Mouse (Mus musculus) myocyte (in vitro differentiated cells): ENCODE measurements at regions not wholly inside any gene's neighbourhood (a gene's known extent, or its start where the extent isn't known, plus 50 kb on each side); places are given as distances from the start of the nearest gene placed in this dataset.

Source experiments
- H3K27me3 ChIP-seq: one replicate; pipeline ENCODE4 v1.6.1; 2011; ENCODE audit not compliant: control insufficient read depth, insufficient read depth, insufficient read length
- H3K36me3 ChIP-seq: one replicate; pipeline ENCODE4 v1.6.1; 2011; ENCODE audit not compliant: control insufficient read depth, insufficient read depth
- H3K4me2 ChIP-seq: one replicate; pipeline ENCODE4 v1.6.1; 2011; ENCODE audit warnings: low read depth, control low read depth
- H3K4me3 ChIP-seq: one replicate; pipeline ENCODE4 v1.5.1; 2011; ENCODE audit warnings: mild to moderate bottlenecking, control low read depth, moderate library complexity
- H3K79me2 ChIP-seq: one replicate; pipeline ENCODE4 v1.6.1; 2011; ENCODE audit not compliant: control insufficient read depth, insufficient read depth
- H3ac ChIP-seq: one replicate; pipeline ENCODE4 v1.6.1; 2011; ENCODE audit not compliant: control insufficient read depth, insufficient read length
- CEBPB ChIP-seq: IDR thresholded peaks from 2 replicates; pipeline ENCODE4 v1.6.1; 2011; ENCODE audit warnings: mild to moderate bottlenecking, moderate library complexity; ENCODE audit not compliant: poor library complexity, insufficient read depth, severe bottlenecking
- E2F4 ChIP-seq: IDR thresholded peaks from one replicate; pipeline ENCODE4 v1.6.1; 2011; ENCODE audit warnings: mild to moderate bottlenecking, control low read depth, moderate library complexity; ENCODE audit not compliant: insufficient read depth
- MAX ChIP-seq: IDR thresholded peaks from one replicate; pipeline ENCODE4 v1.6.1; 2011; ENCODE audit warnings: low read depth, mild to moderate bottlenecking, control low read depth
- MYOD1 ChIP-seq, 3 experiments: IDR thresholded peaks; one replicate each; pipeline ENCODE4 v1.6.1; 2011; ENCODE audit warnings: control low read depth in 2 of 3, low read depth in 2 of 3, mild to moderate bottlenecking in 2 of 3, moderate library complexity in 1 of 3; ENCODE audit not compliant: insufficient read length in 2 of 3, control insufficient read depth in 1 of 3
- MYOG ChIP-seq, 3 experiments: IDR thresholded peaks; one replicate each; pipeline ENCODE4 v1.6.1; 2011; ENCODE audit warnings: control low read depth in 2 of 3, low read depth in 2 of 3, mild to moderate bottlenecking in 2 of 3; ENCODE audit not compliant: insufficient read length in 2 of 3, control insufficient read depth in 1 of 3, insufficient read depth in 1 of 3
- POLR2A ChIP-seq: IDR thresholded peaks from one replicate; pipeline ENCODE4 v1.6.1; 2011; ENCODE audit warnings: low read depth, mild to moderate bottlenecking, control low read depth, moderate library complexity; ENCODE audit not compliant: insufficient read length
- POLR2AphosphoS2 ChIP-seq: IDR thresholded peaks from one replicate; pipeline ENCODE4 v1.6.1; 2011; ENCODE audit warnings: low read depth, control low read depth; ENCODE audit not compliant: insufficient read length
- REST ChIP-seq: IDR thresholded peaks from one replicate; pipeline ENCODE4 v1.6.1; 2011; ENCODE audit warnings: mild to moderate bottlenecking, control low read depth, moderate library complexity; ENCODE audit not compliant: insufficient read depth, insufficient read length
- SRF ChIP-seq: IDR thresholded peaks from one replicate; pipeline ENCODE4 v1.6.1; 2011; ENCODE audit warnings: low read depth; ENCODE audit not compliant: control insufficient read depth, insufficient read length
- TCF12 ChIP-seq: IDR thresholded peaks from one replicate; pipeline ENCODE4 v1.6.1; 2011; ENCODE audit warnings: mild to moderate bottlenecking, control low read depth; ENCODE audit not compliant: poor library complexity, insufficient read depth, severe bottlenecking
- TCF3 ChIP-seq: IDR thresholded peaks from one replicate; pipeline ENCODE4 v1.6.1; 2011; ENCODE audit warnings: low read depth, control low read depth; ENCODE audit not compliant: insufficient read length
- USF1 ChIP-seq: IDR thresholded peaks from one replicate; pipeline ENCODE4 v1.6.1; 2011; ENCODE audit warnings: low read depth, mild to moderate bottlenecking, control low read depth, moderate library complexity

DNA sequence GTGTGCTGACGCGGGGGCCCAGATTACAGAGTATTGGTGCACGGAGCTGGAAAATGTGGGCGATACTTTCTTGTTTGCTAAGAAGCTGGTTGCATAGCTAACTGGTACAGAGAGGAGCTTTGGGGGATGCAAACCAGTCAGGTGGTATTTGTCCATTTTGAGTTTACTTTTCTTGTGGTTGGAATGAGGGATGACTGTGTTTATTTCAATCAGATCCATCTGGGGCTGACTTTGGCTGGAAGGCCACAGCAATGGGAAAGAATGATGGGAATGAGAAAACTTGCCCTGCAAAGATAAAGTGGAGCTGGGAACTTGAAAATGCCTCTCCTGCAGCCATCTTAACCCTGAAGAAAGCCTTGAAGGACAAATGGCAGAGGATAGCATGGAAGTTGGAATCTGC is 336.4 kb upstream of the Ptger4 start:
- Histone ChIP-seq H3K36me3 (no peaks in the 10 kb centered on the region), H3K79me2 (no peaks in the 10 kb centered on the region), H3K4me2 (no peak overlapping the region), H3K27me3 (no peaks in the 10 kb centered on the region), H3ac (no peak overlapping the region), H3K4me3 (no peak overlapping the region)
- TF ChIP-seq MYOG (IDR thresholded peaks at IDR 0.05; ENCODE audit: control insufficient read depth in 1 of 3, insufficient read depth in 1 of 3, insufficient read length in 2 of 3, low read depth in 2 of 3) = no peak
- TF ChIP-seq TCF12 = no peak
- TF ChIP-seq TCF3 = no peak
- no peak for TF ChIP-seq MYOD1 (IDR thresholded peaks at IDR 0.05; ENCODE audit: control insufficient read depth in 1 of 3, insufficient read length in 2 of 3, low read depth in 2 of 3)
- no peak for TF ChIP-seq USF1
- TF ChIP-seq CEBPB = no peak
- no peak for TF ChIP-seq SRF

DNA sequence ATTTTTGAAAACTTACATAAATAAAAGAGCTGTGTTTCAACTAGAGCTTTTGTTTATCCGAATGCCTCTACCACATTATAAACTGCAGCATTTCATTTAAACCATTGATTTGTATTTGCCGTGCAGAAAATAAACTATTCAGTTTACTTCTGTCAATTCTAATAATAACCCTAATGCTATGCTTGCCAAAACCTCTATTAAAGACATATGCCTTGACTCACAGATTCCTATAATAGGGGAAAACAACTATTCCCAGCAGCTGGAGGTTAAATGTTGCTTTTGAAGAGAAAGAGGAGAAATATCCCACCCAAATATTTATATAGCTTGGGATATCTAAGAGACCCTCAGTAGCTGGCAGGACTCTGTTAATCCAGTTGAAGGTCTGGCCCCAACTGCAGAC is 340.4 kb upstream of the Ptger4 start:
- Histone ChIP-seq H3K79me2 (no peaks in the 10 kb centered on the region), H3K36me3 (no peaks in the 10 kb centered on the region), H3K4me3 (no peak overlapping the region), H3K4me2 (no peak overlapping the region), H3ac (no peak overlapping the region), H3K27me3 (no peaks in the 10 kb centered on the region)
- TF ChIP-seq E2F4 (no peak), MAX (no peak), CEBPB (no peak), MYOD1 (IDR thresholded peaks at IDR 0.05; ENCODE audit: control insufficient read depth in 1 of 3, insufficient read length in 2 of 3, low read depth in 2 of 3) (no peak), POLR2AphosphoS2 (no peak), TCF12 (no peak), MYOG (IDR thresholded peaks at IDR 0.05; ENCODE audit: control insufficient read depth in 1 of 3, insufficient read depth in 1 of 3, insufficient read length in 2 of 3, low read depth in 2 of 3) (no peak), SRF (no peak), REST (no peak), POLR2A (no peak), TCF3 (no peak), USF1 (no peak)

DNA sequence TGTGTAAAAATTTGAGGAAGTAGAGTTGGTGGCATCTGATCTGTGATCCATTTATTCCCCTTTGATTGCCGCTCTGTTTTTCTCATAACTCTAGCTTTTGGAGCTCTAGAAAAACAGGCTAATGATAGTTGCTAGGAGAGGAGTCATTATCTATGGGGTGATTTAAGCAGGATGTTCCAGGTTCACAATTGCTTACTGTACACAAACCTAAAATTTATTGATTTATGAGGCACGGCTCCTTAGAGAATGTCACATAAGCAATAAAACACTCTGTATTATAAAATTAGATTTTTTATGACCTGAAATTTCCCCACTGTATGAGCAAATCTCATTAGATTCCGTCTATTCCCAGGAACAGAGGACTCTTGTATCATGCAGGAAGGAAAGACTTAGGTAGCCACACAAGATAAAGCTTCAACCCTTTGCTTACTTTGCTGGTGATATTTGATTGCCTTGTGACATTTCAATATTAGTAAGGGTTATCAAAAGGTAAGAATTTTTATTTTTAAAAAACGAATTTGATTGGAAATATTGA is 360.8 kb upstream of the Ptger4 start:
- TF ChIP-seq MYOD1 (IDR thresholded peaks at IDR 0.05; ENCODE audit: control insufficient read depth in 1 of 3, insufficient read length in 2 of 3, low read depth in 2 of 3) (no peak), TCF12 (no peak), POLR2A (no peak), SRF (no peak), USF1 (no peak), REST (no peak), MYOG (IDR thresholded peaks at IDR 0.05; ENCODE audit: control insufficient read depth in 1 of 3, insufficient read depth in 1 of 3, insufficient read length in 2 of 3, low read depth in 2 of 3) (no peak), E2F4 (no peak)
- Histone ChIP-seq H3K79me2 (no peaks in the 10 kb centered on the region), H3K4me3 (no peak overlapping the region), H3K36me3 (no peaks in the 10 kb centered on the region), H3ac (no peak overlapping the region), H3K4me2 (no peak overlapping the region), H3K27me3 (no peaks in the 10 kb centered on the region)

DNA sequence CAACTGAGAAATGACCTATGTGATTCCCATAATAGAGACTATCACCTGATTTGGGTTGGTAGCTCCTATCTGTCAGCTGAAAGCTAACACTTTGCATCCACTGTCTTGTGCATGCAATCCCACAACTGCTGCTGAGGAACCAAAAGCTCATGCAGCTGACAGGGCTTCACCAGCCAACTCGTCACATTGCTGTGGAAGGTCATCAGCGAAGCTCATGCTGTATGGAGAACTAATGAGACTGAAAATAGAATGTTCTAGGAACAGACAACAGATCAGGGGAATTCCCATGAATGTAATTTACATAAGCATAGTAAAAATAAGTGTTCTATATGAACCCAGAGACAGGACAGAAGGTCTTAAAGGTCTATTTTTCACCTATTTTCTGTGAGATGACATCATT is 363.5 kb upstream of the Ptger4 start:
- no peak overlapping the region for H3ac ChIP-seq
- no peak overlapping the region for H3K4me2 ChIP-seq
- no peaks in the 10 kb centered on the region for H3K79me2 ChIP-seq
- TF ChIP-seq TCF3 = no peak
- peak in 1 of 3 experiments; percentile 28 for TF ChIP-seq MYOG (IDR thresholded peaks at IDR 0.05; ENCODE audit: control insufficient read depth in 1 of 3, insufficient read depth in 1 of 3, insufficient read length in 2 of 3, low read depth in 2 of 3)
- no peaks in the 10 kb centered on the region for H3K27me3 ChIP-seq
- H3K36me3 ChIP-seq = no peaks in the 10 kb centered on the region
- no peak overlapping the region for H3K4me3 ChIP-seq

DNA sequence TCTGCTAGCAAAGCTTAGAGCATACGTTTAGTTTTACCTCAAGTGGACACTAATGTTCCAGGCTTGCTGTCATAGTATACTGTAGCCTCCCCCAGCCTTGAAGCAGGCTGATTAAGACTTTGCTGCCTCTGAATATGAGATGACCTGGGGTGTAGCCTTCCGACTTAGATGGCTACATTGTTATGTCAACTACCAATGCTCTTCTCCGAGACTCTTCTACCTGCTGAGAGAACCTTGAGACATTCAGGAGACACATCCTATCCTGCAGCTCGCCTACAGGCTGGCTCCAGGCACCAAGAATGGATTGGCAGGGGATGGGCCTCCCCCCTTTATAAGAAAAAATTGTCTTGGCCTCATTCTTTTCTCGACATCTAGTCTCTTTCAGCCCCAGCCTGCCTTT is 379.0 kb upstream of the Ptger4 start:
- Histone ChIP-seq H3K27me3 (no peaks in the 10 kb centered on the region), H3K36me3 (no peaks in the 10 kb centered on the region), H3K4me3 (no peak overlapping the region), H3K4me2 (no peak overlapping the region), H3ac (no peak overlapping the region), H3K79me2 (no peaks in the 10 kb centered on the region)
- TF ChIP-seq USF1 (no peak), POLR2A (no peak), REST (no peak), MYOD1 (IDR thresholded peaks at IDR 0.05; ENCODE audit: control insufficient read depth in 1 of 3, insufficient read length in 2 of 3, low read depth in 2 of 3) (no peak), E2F4 (no peak), POLR2AphosphoS2 (no peak), TCF12 (no peak), MAX (no peak), TCF3 (no peak), SRF (no peak), CEBPB (no peak), MYOG (IDR thresholded peaks at IDR 0.05; ENCODE audit: control insufficient read depth in 1 of 3, insufficient read depth in 1 of 3, insufficient read length in 2 of 3, low read depth in 2 of 3) (no peak)
